9 mouse cellular contexts compared by ENCODE assay signal in the genomic region with DNA sequence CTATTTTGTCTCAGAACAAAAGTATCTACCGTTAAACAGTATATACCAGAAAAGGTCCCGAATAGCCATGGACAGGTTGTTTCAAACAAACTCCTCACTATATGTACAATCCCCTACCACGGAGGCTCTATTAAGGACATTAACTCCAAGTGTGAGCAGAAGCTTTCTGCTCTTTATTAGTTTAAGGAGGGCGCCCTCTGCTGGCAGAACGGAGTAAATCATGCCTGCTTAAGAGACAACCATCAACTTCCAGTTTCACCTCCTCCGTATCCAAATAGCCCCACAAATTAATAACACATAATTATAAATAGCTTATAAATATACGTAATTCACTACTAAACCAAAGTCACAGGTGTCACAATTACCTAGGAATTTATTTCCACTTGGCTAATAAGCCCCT.
DNase-seq lines count a peak whose midpoint lies in the region; ATAC-seq and TF ChIP-seq lines count a peak whose summit lies in the region.
"Had no signal": no experiment of that assay in that cellular context is flagged by ENCODE, and none has a peak within 500 bp of the region (broad histone marks: within the 10 kb centered on the region; RNA-seq: fewer than 3 reads in every experiment).

No protein-coding gene starts in this region.

- ATAC-seq in neural tube, embryonic 15.5 days (ENCODE audit: low FRiP score): no peak
- ATAC-seq in liver, embryonic 14.5 days (ENCODE audit: insufficient read depth): no peak

- no peak overlapping the region for H3K9ac ChIP-seq in neural tube, embryonic 15.5 days (replicated peaks)
- no peak overlapping the region; the same call in 1 of the 2 replicates for H3K9ac ChIP-seq in liver, embryonic 14.5 days (replicated peaks)
- H3K9ac ChIP-seq: lung, embryonic 15.5 days had no signal

- peaks cover 48% of the 10 kb centered on the region for H3K4me1 ChIP-seq in neural tube, embryonic 15.5 days
- peaks cover 23 to 36% of the 10 kb centered on the region in 2 experiments for H3K4me1 ChIP-seq in liver, embryonic 14.5 days (replicated peaks; ENCODE audit: control insufficient read depth in 2 of 2, insufficient read depth in 2 of 2, low read length in 1 of 2)

- no peaks in the 10 kb centered on the region for H3K9me3 ChIP-seq in neural tube, embryonic 15.5 days (replicated peaks)
- H3K9me3 ChIP-seq in liver, embryonic 14.5 days (ENCODE audit: control insufficient read depth, low read length): no peaks in the 10 kb centered on the region
- H3K9me3 ChIP-seq: lung, embryonic 15.5 days had no signal

- no peak overlapping the region; the same call in 1 of the 2 replicates for H3K4me2 ChIP-seq in neural tube, embryonic 15.5 days
- peak overlapping the region; percentile 92 for H3K4me2 ChIP-seq in liver, embryonic 14.5 days (ENCODE audit: low read depth)

- TF ChIP-seq CTCF in liver, embryonic 14.5 days (IDR thresholded peaks at IDR 0.05; ENCODE audit: low read depth): peak; percentile 82

- peak; percentile 30; the same call in 1 of the 2 replicates for TF ChIP-seq EP300 in liver, embryonic 14.5 days (IDR thresholded peaks at IDR 0.05; ENCODE audit: low read depth)

- DNase-seq in neural tube, embryonic 10.5 days (ENCODE audit: extremely low spot score, low spot score): peak; percentile 88
- peak; percentile 91 for DNase-seq in c-Kit-positive CD71-positive TER-119-positive erythroid progenitor cells, embryonic 14.5 days (ENCODE audit: low spot score)
- DNase-seq in frontal cortex, postnatal 36 days (ENCODE audit: low spot score in 2 of 2): peak; percentile 83 to 88
- peak; percentile 91 to 97 for DNase-seq in kidney, postnatal 36 days
- peak; percentile 76 to 86 (median 81) for DNase-seq in liver, embryonic 14.5 days (ENCODE audit: low read depth in 3 of 3, low spot score in 3 of 3)
- DNase-seq in retina, postnatal 7 days (ENCODE audit: low read depth, low spot score): peak; percentile 73
- DNase-seq in urinary bladder, adult 2 months (ENCODE audit: low spot score): peak; percentile 71

- no peak overlapping the region for H3K4me3 ChIP-seq in neural tube, embryonic 15.5 days (replicated peaks)
- H3K4me3 ChIP-seq in liver, embryonic 14.5 days (ENCODE audit: insufficient read depth in 1 of 2, low read depth in 2 of 2, low read length in 2 of 2): no peak overlapping the region
- H3K4me3 ChIP-seq: lung, embryonic 15.5 days had no signal

- no peaks in the 10 kb centered on the region; the same call in 1 of the 2 replicates for H3K36me3 ChIP-seq in neural tube, embryonic 15.5 days
- peaks cover 2% of the 10 kb centered on the region; the same call in 1 of the 2 replicates for H3K36me3 ChIP-seq in liver, embryonic 14.5 days (replicated peaks; ENCODE audit: control insufficient read depth, insufficient read depth, low read depth)

- no peaks in the 10 kb centered on the region for H3K27me3 ChIP-seq in neural tube, embryonic 15.5 days (replicated peaks)
- H3K27me3 ChIP-seq in liver, embryonic 14.5 days (ENCODE audit: control insufficient read depth, insufficient read depth, low read length): no peaks in the 10 kb centered on the region
- H3K27me3 ChIP-seq: lung, embryonic 15.5 days had no signal

- H3K27ac ChIP-seq in neural tube, embryonic 15.5 days (replicated peaks): no peak overlapping the region
- H3K27ac ChIP-seq in liver, embryonic 14.5 days: peak overlapping the region; percentile 93; the same call in 1 of the 2 replicates

- 3% methylated on average over 7 of the region's 7 CpGs for WGBS in neural tube, embryonic 15.5 days
- 2% methylated on average over 7 of the region's 7 CpGs for WGBS in liver, embryonic 14.5 days (ENCODE audit: insufficient replicate concordance)
